Mouse (Mus musculus): ENCODE data around the gene Cfap69.

GRCm38 (mm10) chr5:5663655-5664370 lies at the start of gene Cfap69:
- TF ChIP-seq FLI1 (IDR thresholded peaks at IDR 0.05; ENCODE audit: low read length) = no peak
- TF ChIP-seq GATA1 (IDR thresholded peaks at IDR 0.05; ENCODE audit: borderline replicate concordance, low read length) = no peak
